Mouse (Mus musculus): Measurements from ENCODE around the gene Rph3a.

Gene Rph3a

DNA sequence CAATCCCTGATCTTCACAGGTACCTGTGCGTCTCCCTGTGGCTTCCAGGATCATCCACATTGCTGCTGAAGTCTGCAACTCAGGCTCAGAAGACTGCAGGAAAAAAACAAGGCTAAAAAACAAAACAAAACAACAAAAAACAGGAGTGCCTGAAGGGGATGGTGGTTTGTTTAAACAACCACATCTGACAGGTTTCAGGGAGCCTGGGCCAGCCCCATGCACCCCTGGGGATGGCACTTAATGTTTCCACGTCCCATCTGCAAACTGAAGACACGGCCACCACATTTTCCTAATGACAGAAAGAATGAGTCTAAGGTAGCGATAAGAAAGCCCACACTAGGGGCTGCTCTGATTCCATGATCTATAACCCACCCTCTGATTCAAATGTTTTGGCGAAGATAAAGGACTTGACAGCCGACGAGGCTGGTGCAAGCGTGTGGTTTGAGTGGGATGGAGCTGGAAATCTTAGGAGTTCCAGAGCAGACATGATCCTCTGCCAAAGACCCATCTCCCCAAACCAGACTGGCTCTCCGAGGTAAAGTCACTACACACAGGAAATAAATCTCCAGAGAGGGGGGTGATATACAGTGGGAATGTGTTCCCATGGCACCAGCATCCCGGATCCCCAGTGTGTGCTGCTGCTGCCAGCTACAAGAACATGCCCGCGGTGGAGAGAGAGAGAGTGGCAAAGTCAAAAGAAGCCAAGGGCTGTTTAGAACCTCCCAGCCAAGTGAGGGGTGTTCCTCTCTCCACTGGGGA, at the start of gene Rph3a:
Gene Rph3a (minus strand): TSS at position 282 of the 759 bp plus-strand sequence.
- no peak for DNase-seq

- no peak for DNase-seq
Observed at GRCm38 (mm10) chr5:121058261-121058660, 48.4 kb upstream of the Rph3a start.

DNA sequence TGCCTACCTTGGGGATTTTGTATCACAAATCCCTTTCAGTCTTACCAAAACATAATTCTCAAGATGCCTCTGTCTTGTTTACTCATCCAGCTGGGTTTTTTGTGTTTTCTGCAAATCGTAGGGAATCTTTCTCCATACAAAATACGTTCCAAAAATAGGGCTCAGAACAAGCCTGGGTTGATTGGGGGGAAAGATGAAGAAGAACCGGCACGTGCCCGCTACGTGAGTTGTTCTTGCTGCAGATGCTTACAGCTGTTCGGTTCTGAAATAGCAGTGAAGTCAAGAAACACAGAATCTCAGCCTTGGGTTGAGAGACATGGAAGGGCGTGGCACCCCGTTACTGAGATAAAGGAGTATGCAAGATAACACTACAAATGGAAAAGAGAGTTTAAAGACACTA, 44.0 kb upstream of the Rph3a start:
- DNase-seq: no peak

DNA sequence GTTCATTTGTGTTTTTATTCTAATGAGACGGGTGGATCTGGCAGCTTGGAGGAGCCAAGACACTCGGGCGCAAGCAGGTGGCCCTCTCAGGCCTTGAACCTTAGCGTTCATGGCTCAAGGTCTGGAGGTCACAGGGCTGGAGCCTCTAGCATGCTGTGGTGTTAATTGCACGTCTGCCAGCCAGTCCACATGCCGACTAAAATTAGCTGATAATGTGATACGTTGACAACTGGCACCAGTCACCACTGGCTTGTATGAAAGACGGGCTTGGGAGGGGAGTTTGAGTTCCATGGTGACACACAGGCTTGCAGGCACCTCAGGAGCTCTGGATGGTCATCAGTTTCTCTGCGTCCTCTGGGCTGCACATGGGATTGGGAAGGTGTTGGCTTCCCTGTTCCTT, 31.9 kb upstream of the Rph3a start:
- DNase-seq: no peak

DNA sequence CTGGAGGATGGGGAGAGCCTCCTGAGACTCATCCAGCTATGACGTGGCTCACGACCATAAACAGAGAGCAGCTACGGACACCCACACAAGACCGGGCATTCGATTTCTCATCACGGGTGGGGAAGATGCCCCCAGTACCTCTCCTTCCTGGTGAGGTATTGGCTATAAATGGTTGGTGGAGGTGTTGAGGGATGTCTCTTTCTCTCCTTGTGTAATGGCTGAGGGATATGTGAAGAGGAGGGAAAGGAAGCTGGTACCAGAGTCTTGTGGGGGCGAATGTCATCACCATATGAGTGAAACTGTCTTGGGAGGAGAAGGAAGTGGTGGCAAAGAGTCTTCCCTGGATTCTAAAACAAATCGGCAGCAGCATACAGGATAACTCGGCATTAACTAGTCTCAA, 29.6 kb upstream of the Rph3a start:
- no peak for DNase-seq

GRCm38 (mm10) chr5:121030161-121030560, 20.3 kb upstream of the Rph3a start:
- DNase-seq: no peak

DNA sequence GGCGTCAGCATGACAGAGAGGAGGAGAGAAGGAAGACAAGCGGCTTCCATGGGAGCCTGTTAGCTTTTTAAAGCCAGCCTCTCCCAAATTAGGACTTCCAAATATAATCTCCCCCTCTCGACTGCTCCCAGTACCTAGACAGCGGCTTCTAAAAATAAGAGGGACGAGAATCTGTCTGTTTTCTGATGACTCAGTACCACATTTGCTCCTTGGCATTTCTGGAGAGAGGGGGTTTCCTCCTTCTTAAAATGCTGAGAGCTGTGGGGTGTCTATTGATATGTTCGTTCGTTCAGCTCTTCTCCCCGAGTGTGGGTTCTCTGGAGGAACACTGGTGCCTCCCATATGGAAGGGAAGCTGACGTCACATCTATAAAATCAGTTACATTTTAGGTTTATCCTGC, 9.6 kb upstream of the Rph3a start:
- DNase-seq: no peak

DNA sequence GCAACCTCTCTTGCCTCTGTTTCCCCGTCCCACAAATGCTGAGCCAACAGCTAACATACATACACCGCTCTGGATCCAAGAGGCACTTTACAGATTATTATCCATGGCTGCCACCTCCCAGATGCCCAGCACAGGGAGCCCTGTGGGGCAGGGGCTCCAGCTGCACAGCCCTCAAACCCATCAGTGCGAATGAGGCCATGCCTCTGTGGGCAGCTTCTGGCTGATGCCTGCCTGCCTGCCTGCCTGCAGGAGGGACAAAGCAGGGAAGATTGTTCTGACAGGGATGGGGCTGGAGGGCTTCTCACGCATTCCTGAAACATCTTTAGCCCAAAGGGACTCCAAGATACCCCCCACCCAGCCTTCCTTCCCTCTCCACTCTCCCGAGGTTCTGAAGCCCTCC, 7.8 kb upstream of the Rph3a start:
- no peak for DNase-seq

- no peak for DNase-seq
Observed at GRCm38 (mm10) chr5:121016405-121016804, 6.5 kb upstream of the Rph3a start.

- no peak for DNase-seq
Observed at GRCm38 (mm10) chr5:121014496-121014895, 4.6 kb upstream of the Rph3a start.

- no peak for DNase-seq
Observed at GRCm38 (mm10) chr5:121011962-121012361, 2.1 kb upstream of the Rph3a start.

GRCm38 (mm10) chr5:121009406-121009805, 486 bp downstream of the Rph3a start:
- DNase-seq: peak; percentile 29

- no peak for DNase-seq
Observed at GRCm38 (mm10) chr5:121008411-121009239, 1.3 kb downstream of the Rph3a start.

GRCm38 (mm10) chr5:121007563-121007962, 2.3 kb downstream of the Rph3a start:
- DNase-seq: no peak

GRCm38 (mm10) chr5:121007130-121007529, 2.8 kb downstream of the Rph3a start:
- DNase-seq: no peak

DNA sequence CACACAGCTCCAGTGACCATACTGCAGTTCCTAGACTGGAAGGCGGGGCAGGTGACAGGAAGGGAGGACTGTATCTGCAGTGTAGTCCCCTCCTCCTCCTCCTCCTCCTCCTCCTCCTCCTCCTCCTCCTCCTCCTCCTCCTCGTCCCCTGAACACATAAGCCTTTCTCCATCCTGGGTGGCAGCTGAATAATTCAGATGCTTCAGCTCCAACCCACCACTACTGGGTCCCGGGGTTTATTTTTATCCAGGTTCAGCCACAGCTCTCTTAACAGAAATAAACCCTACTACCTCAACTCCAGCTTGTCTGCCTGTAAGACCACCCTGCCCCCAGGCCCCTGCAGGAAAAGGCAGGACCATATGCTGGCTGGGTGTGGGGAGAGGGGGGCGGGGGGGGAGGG, 3.7 kb downstream of the Rph3a start:
- no peak for DNase-seq

- no peak for DNase-seq
Observed at GRCm38 (mm10) chr5:121003781-121004180, 6.1 kb downstream of the Rph3a start.

DNA sequence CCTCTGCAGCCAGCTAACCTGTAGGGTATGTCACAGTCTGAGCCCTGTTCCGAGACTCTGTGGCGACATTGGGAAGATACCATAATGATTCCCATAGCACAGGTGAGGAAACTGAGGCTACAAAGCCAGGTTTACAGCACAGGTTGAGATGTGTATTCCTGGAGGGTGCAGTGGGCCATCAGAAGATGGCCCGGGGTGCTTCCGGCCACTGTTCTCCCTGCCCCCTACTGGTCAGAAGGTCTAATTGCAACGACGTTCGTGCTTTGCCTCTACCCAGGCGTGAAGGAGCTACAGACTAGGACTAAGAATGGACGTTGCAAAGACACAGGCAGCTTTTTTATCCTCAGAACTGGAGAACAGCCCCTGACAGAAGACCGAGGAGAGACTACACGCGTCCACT, 10.3 kb downstream of the Rph3a start:
- DNase-seq: peak; percentile 15

- no peak for DNase-seq
Observed at GRCm38 (mm10) chr5:120988373-120988772, 21.5 kb downstream of the Rph3a start.

GRCm38 (mm10) chr5:120983029-120983428, 26.9 kb downstream of the Rph3a start:
- DNase-seq: no peak

- DNase-seq: no peak
Observed at GRCm38 (mm10) chr5:120981211-120981610, 28.7 kb downstream of the Rph3a start.

DNA sequence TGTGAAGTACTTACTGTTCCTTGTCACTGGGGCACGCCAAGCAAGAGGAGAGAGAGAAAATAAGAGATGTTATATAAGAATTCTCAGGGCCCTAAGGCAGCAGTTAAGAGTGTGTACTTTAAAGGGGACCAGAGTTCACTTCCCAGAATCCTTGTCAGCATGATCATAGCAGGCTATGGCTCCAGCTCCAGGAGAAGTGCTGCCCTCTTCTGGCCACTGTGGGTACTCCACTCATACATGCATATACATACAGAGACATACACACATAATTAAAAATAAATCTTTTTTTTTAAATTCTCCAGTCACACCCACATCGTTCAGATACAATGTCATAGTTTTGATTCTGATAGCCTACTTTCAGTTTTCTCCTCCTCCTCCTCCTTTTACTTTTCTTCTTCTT, 29.8 kb downstream of the Rph3a start:
- DNase-seq: no peak

DNA sequence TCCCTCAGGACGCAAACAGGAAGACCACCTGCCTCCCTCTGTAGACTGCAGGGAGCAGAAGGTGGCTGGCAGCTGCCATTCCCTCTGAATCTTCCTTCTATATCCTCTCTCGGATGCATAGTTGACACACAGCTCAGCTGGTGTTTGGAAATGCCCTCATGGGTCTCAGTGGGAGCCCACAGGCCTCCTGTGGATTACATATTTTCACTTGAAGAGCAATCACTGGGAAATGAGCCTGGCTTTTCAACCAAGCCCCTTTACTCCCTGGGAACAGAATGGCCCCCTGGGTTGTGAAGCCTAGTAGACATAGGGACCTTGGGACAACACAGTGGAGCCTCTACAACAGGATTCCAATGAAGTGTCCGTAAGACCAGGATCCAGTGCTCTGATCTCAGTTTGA, 33.8 kb downstream of the Rph3a start:
- DNase-seq: no peak

DNA sequence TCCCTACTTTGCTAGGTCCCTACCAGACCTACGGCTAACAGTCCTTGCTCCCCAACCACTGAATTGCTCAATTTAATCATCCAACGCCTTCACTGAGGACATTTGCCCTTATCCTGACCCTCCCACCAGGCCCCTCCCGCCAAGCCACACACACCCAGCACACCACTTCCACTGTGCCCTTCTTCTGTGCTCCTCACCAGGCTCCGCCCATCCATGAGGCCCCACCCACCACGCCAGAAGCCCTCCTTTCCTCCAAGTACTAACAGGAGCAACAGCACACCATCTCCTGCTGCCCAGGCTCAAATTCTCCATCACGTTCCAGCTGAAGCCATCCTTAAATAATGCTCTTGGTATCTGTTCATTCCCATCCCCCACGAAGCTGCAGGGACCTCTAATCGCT, 35.4 kb downstream of the Rph3a start:
- no peak for DNase-seq
